Mouse (Mus musculus) lung, adult 2 months (tissue): ENCODE results near the gene Gm4881.

Experiments used
- CTCF ChIP-seq: fragments of 200-500 bp; IDR thresholded peaks from 2 replicates; pipeline ENCODE4 v1.5.1; 2011; ENCODE audit warnings: mild to moderate bottlenecking, low read length, control low read depth; ENCODE audit not compliant: insufficient read depth
- POLR2A ChIP-seq: fragments of 200-500 bp; IDR thresholded peaks from 2 replicates; pipeline ENCODE4 v1.6.1; 2011; ENCODE audit warnings: low read depth, mild to moderate bottlenecking, control low read depth, low read length, borderline replicate concordance; ENCODE audit errors: extremely low read depth

DNA sequence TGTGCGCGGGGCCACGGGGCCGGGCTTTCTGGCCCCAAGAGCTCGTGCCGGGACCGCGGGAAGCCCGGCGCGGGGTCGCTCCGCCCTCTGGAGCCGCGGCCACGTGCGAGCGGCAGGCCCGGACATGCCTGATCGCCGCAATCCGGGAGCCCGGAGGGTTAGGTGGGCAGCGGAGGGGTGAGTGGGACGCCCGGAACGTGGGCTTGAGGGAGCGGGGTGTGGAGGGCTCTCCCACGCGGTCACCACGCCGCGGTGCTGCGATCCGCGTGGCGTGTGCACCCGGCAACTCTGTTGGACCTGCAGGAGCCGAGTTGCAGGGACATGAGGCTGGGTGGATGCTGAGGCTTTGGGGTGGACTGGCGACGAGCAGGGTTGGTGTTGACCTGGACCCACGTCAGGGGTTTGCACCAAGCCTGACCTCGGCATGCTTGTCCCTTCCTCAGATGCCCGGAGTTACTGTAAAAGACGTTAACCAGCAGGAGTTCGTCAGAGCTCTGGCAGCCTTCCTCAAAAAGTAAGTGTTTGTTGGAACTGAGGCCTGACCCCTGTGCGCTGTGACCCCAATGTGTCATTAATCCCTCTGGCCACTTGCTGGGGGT, 59.5 kb downstream of the Gm4881 start:
- TF ChIP-seq POLR2A (no peak), CTCF (no peak)
